Mouse (Mus musculus): ENCODE results near the gene Sowaha.

Gene Sowaha

GRCm38 (mm10) chr11:53505026-53505663, 25.1 kb upstream of the Sowaha start:
- DNase-seq (ENCODE audit: low spot score in 2 of 2): no peak

GRCm38 (mm10) chr11:53504376-53504775, 24.3 kb upstream of the Sowaha start:
- no peak for DNase-seq (ENCODE audit: low spot score in 2 of 2)

DNA sequence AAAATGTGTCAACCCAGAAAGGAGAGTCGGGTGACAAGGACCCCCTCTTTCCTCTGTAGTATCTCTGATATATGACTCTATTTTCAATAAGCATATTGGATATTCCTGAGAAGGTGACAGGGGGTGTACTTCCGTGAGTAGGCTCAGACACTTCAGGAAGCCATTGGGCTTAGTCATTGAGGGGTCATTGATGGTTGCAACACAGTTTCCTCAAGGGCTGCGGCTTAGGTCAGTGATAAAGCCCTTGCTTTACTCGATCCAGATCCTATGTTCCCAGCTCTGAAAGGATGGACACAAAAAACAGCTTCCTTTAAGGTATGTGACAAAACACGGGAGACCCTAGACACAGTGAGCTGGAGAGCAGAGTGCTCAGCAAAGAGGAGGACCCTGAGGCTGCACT, 23.7 kb upstream of the Sowaha start:
- no peak for DNase-seq (ENCODE audit: low spot score in 2 of 2)

DNA sequence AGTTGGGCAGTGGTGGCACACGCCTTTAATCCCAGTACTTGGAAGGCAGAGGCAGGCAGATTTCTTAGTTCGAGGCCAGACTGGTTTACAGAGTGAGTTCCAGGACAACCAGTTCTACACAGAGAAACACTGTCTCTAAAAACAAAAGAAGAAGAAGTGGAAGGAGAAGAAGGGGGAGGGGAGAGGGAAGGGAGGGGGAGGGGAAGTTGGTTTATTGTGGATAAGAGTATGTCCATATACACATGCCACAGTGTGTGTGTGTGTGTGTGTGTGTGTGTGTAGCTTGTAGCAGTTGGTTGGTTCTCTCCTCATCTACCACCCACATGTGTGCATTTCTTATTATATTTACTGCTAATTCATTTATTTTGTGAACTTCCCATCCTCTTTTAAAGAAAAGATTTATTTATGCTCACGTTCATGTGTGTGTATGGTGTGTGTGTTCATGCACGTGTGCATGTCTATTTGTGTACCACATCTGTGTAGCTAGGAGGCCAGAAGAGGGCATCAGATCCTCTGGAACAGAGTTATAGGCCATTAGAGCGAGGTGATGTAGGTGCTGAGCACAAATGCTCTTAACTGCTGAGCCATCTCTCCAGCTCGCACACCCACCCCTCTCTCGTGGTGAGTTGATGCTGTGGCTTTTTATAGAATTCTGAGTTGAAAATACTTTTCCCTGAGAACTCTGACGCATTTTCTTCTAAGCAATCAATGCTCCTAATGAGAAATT, 22.1 kb upstream of the Sowaha start:
- DNase-seq (ENCODE audit: low spot score in 2 of 2): no peak

DNA sequence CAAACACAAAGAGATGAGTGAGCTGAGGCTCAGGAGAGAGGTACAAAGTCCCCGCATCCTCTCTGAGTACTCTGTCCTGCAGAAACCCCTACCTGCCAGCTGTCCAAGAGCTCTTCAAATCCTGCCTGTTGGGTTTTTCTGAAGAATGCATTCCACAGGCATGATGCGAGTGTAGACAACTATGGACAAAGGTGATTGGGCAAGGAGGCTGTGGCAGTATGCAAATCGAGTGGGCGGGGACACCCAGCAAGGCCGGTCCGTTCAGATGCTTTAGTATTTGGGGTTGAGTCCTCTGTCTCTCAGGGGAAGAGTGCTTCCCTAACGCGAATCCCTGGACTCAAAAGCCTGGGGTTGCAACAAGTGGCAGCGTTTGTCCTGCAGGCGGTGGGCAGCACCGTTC, 20.5 kb upstream of the Sowaha start:
- no peak for DNase-seq (ENCODE audit: low spot score in 2 of 2)

DNA sequence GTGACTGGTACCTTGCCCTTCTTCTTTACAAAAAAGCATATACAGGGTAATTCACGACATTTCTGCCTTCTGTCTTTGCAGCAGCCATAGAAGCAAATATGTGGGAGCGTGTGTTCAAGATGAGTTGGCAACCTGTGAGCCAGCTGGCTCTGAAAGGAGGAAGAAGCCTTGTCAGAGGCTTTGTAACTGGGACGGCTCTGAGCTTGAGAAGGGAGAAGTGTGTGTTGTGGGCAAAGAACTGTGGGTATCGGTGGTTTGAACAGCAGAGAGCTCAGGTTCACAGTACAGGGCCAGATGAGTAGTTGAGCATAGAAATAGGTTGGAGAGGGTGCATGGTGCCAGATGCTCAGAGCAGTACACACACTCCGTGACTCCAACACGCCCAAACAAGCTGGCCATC, 16.9 kb upstream of the Sowaha start:
- no peak for DNase-seq (ENCODE audit: low spot score in 2 of 2)

GRCm38 (mm10) chr11:53495417-53495816, 15.3 kb upstream of the Sowaha start:
- no peak for DNase-seq (ENCODE audit: low spot score in 2 of 2)

DNA sequence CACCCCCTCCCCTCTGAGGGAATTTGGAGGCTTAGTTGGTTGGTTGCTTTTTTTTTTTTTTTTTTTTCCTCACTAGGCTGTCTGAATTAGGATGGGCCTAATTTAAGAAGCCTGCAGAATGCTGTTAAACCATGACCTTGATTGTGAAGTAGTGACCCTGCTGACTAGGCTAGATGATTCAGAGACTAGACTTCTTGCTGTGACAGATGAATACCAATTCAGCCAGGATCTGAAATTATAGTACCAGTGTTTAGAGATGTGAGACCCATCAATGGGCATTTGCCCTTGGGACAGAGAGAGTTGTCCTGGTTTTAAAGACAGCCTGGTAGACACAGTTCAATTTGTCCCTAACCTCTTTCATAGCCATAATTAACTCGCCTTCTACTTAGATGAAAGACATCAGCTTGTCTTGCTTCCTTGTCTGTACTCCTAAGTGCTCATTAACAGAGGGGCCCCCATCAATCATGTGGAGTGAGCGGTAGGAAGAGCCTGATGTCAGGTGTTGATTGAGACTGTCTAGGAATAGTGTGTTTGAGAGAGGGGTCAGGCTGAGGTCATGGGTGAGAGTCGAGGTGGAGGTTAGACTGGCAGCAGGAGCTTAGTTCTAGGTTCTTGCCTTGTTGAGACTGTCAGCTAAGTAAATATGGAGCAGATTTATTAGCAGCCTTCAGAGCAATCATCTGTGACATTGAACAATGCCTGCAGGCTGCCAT, 13.3 kb upstream of the Sowaha start:
- DNase-seq (ENCODE audit: low spot score in 2 of 2): no peak

DNA sequence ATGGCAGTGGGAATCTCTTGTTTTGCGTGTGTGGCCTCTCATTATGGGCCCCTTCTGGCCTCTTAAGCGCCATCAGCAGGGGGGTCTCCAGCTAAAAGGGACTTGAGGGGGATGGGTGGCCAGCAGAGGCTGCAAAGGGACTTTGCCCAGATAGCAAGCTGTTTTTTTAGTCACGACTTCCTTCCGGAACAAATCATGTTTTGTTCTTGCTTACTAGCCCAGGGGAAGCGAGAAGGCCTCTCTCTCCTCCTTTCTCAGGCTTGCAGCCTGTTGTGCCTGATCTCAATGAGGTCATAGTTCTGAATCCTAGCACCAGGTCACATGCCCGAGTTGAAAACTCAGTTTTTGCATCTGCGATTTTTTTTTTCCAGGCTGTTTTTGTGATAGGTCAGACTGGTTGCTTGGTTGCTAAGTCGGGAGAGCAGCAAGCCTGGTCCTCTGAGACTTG, 11.9 kb upstream of the Sowaha start:
- no peak for DNase-seq (ENCODE audit: low spot score in 2 of 2)

- no peak for DNase-seq (ENCODE audit: low spot score in 2 of 2)
Observed at GRCm38 (mm10) chr11:53489421-53489820, 9.3 kb upstream of the Sowaha start.

- DNase-seq (ENCODE audit: low spot score in 2 of 2): no peak
Observed at GRCm38 (mm10) chr11:53489007-53489406, 8.9 kb upstream of the Sowaha start.

DNA sequence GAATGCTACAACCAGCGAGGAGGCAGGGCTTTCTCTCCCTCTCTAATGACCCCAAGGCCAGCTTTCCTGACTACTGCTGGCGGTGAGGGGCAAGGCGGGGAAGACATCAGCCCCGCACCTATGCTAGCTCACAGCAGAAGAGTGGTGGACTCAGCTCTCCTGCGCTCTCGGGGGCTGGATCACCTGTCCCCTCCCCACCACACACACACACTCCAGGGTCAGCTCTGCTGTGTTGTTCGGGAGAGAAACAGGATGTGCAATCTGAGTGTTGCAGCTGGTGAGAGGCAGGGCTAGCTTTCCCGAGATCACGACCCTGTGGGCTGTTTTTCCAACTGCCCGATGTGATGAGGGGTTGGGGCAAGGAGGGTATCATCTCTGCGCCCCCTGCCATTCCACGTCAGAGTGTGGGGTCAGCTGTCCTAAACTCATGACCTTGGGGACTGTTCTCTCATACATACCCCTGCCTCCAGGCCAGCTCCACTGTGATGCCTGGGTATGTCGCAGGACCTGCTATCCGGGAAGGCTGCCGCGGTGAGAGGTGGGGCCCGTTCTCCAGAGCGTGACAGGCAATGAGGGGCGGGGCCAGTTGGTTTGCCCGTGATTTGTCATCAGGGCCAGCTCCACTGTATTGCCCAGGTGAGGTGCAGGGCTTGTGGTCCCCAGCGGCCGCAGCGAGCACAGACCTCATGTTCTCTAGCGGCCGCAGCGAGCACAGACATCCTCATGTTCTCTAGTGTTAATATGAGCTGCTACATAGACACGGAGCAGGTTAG, 6.9 kb upstream of the Sowaha start:
- no peak for DNase-seq (ENCODE audit: low spot score in 2 of 2)

GRCm38 (mm10) chr11:53486351-53486750, 6.3 kb upstream of the Sowaha start:
- no peak for DNase-seq (ENCODE audit: low spot score in 2 of 2)

GRCm38 (mm10) chr11:53485719-53486118, 5.6 kb upstream of the Sowaha start:
- no peak for DNase-seq (ENCODE audit: low spot score in 2 of 2)

- no peak for DNase-seq (ENCODE audit: low spot score in 2 of 2)
Observed at GRCm38 (mm10) chr11:53483159-53483891, 3.3 kb upstream of the Sowaha start.

DNA sequence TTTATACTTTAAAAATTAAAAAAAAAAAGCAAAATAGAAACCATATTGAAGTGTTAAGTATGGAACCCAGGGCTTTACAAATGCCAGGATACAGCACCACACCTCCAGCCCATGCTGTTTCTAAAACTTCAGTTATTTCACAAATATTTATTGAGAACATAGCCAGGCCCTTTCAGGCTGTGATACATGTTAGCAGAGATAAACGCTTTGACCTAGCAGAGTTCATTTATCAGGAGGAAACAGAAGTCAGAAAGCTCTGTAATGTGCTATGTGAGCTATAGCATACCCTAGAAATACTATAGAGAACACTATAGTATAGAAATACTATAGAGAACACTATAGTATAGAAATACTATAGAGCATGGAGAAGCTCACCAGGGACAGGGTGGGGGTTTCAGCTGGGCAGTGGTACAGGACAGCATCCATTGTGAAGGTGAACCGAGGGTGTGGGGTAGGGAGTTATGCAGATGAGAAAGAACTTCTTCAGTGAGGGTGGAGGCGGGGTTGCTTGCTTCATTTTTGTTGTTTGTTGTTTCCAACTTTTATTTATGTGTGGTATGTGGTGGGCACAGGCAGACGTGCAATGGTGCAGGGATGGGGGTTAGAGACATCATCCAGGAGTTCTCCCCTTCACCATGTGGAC, 1.1 kb upstream of the Sowaha start:
- no peak for DNase-seq (ENCODE audit: low spot score in 2 of 2)

GRCm38 (mm10) chr11:53479171-53479782, 797 bp downstream of the Sowaha start:
- DNase-seq (ENCODE audit: low spot score in 2 of 2): peak in 1 of 2 experiments; percentile 33

DNA sequence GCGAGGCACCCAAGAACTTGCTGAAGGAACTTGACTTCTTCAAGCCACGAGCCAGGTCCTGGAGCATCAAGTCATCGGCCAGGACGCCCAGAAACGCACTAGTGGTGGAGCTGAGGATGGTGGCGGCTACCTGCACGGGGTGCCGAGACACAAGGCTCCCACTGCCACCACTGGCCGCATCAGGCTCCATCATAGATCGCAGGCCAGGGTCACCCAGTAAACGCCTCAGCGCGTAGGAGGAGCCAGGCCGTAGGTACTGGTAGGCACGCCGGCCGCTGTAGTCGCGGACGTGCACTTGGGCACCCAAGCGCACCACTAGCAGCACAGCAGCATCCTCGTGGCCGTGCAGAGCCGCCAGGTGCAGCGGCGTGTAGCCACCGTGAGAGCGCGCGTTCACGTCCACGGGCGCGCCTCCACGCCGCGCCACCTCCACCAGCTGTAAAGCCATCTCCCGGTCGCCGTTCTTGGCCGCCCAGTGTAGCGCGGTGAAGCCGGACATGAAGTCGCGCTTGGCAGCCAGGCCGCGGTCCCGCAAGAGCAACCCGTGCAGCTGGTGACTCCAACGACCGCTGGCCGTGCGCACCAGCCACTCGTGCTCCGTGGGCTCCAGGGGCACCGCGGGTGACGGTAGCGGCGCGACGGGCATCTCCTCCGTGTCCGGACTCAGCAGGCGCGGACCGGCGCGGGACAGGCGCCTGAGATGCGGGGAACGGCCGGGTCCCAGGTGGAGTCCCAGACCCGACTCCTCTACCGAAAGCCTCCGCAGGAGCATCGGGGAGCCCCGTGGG, 1.5 kb downstream of the Sowaha start:
- peak in 1 of 2 experiments; percentile 30 for DNase-seq (ENCODE audit: low spot score in 2 of 2)

- DNase-seq (ENCODE audit: low spot score in 2 of 2): no peak
Observed at GRCm38 (mm10) chr11:53477833-53478232, 2.2 kb downstream of the Sowaha start.

DNA sequence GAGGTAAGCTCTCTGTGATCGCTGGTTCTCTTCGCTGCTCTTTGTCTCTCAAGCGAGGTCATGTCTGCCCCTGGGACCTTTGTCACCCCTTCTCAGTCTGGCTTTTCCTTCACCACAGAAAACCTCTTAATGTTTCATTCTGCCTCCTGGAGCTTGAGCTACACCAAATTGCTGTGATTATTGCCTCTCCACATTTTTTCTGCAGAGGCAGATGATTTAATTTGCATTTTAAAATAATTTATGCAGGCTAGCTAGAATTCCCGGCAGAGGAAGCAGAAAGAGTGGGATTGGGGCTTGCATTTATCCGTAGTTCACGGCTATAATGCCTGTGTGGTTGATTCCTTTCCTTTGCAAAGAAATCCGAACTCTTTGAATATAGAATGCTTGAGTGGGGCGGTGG, 4.5 kb downstream of the Sowaha start:
- no peak for DNase-seq (ENCODE audit: low spot score in 2 of 2)

Data from frontal cortex, postnatal 10 days (tissue).